Mouse (Mus musculus) cerebellum, adult 9-10 months (tissue): ENCODE measurements around the gene Rnf126.
"Not testable (repeated sequence)": the region's sequence is repeated elsewhere in the genome, so short reads cannot be mapped to it uniquely, and the experiment has no call there.

Experiments used
- DNase-seq: peaks from one replicate; pipeline ENCODE4 v3.0.0; 2022

The Rnf126 gene

GRCm38 (mm10) chr10:79765228-79765745 lies 1.5 kb downstream of the Rnf126 start:
- DNase-seq = no peak

- no peak for DNase-seq
These were observed 2.5 kb downstream of the Rnf126 start for GRCm38 (mm10) chr10:79764234-79764633.

- DNase-seq = no peak
These were observed 3.9 kb downstream of the Rnf126 start for GRCm38 (mm10) chr10:79762875-79763274.

GRCm38 (mm10) chr10:79760603-79761143 lies 6.1 kb downstream of the Rnf126 start:
- no peak for DNase-seq

GRCm38 (mm10) chr10:79759675-79760074 lies 7.1 kb downstream of the Rnf126 start:
- DNase-seq = not testable (repeated sequence)

GRCm38 (mm10) chr10:79756660-79757059 lies 10.1 kb downstream of the Rnf126 start:
- no peak for DNase-seq

- DNase-seq = no peak
These were observed 10.9 kb downstream of the Rnf126 start for GRCm38 (mm10) chr10:79755854-79756253.

GRCm38 (mm10) chr10:79754856-79755516 lies 11.8 kb downstream of the Rnf126 start, which contains the start of gene Fgf22:
Gene Fgf22 (plus strand): TSS chr10:79755076.
- DNase-seq = peak; percentile 87

GRCm38 (mm10) chr10:79748496-79748895 lies 18.3 kb downstream of the Rnf126 start:
- DNase-seq = no peak

- DNase-seq = no peak
These were observed 20.0 kb downstream of the Rnf126 start for GRCm38 (mm10) chr10:79746774-79747151.

GRCm38 (mm10) chr10:79745898-79746773 lies 20.6 kb downstream of the Rnf126 start, which contains the start of gene Polrmt:
Gene Polrmt (minus strand): TSS chr10:79746581.
- DNase-seq = peak; percentile 98

GRCm38 (mm10) chr10:79745411-79745810 lies 21.3 kb downstream of the Rnf126 start:
- no peak for DNase-seq

GRCm38 (mm10) chr10:79743650-79744365 lies 22.9 kb downstream of the Rnf126 start:
- peak; percentile 74 for DNase-seq

GRCm38 (mm10) chr10:79743161-79743560 lies 23.6 kb downstream of the Rnf126 start:
- no peak for DNase-seq

GRCm38 (mm10) chr10:79740863-79741262 lies 25.9 kb downstream of the Rnf126 start:
- DNase-seq = no peak

GRCm38 (mm10) chr10:79739234-79739633 lies 27.5 kb downstream of the Rnf126 start:
- DNase-seq = no peak

GRCm38 (mm10) chr10:79738259-79738658 lies 28.5 kb downstream of the Rnf126 start:
- DNase-seq = no peak

GRCm38 (mm10) chr10:79736706-79737105 lies 30.0 kb downstream of the Rnf126 start:
- DNase-seq = no peak

GRCm38 (mm10) chr10:79735361-79735760 lies 31.4 kb downstream of the Rnf126 start:
- DNase-seq = no peak

GRCm38 (mm10) chr10:79733847-79734246 lies 32.9 kb downstream of the Rnf126 start:
- no peak for DNase-seq

- DNase-seq = no peak
These were observed 34.3 kb downstream of the Rnf126 start for GRCm38 (mm10) chr10:79732500-79732899.

- DNase-seq = no peak
These were observed 37.3 kb downstream of the Rnf126 start for GRCm38 (mm10) chr10:79729357-79729965.
